Mouse (Mus musculus) CH12.LX (cell line): ENCODE data around the gene Tanc1. TPM values are rescaled to one million over a fixed set of nuclear protein-coding genes. Genes with fewer than 3 reads are reported as not detected.

Experiments used
- DNase-seq: peaks from one replicate; pipeline ENCODE4 v3.0.0-alpha.2; 2013; ENCODE audit errors: extremely low read depth
- H3K27ac ChIP-seq: 2 replicates; pipeline ENCODE4 v1.5.1; 2012; ENCODE audit warnings: low read depth, mild to moderate bottlenecking, control low read depth, moderate library complexity; ENCODE audit not compliant: insufficient read depth
- H3K27me3 ChIP-seq: replicated peaks from 2 replicates; pipeline ENCODE3; 2012; ENCODE audit warnings: inconsistent platforms
- H3K36me3 ChIP-seq, 2 experiments: replicated peaks in 1 of 2; 2 replicates each; pipeline versions ENCODE3 to v1.6.1; 2012; ENCODE audit warnings: inconsistent platforms in 1 of 2, low read length in 1 of 2, mild to moderate bottlenecking in 1 of 2, mixed read lengths in 1 of 2, moderate library complexity in 1 of 2; ENCODE audit not compliant: control insufficient read depth in 1 of 2, insufficient read depth in 1 of 2
- H3K4me1 ChIP-seq, 2 experiments: 2 replicates each; pipeline ENCODE4 v1.6.1; 2012; ENCODE audit warnings: inconsistent platforms in 1 of 2, moderate library complexity in 1 of 2; ENCODE audit not compliant: insufficient read depth in 2 of 2, control insufficient read depth in 1 of 2
- H3K4me2 ChIP-seq: 2 replicates; pipeline ENCODE4 v1.6.1; 2012; ENCODE audit warnings: low read depth, mild to moderate bottlenecking, control low read depth; ENCODE audit not compliant: poor library complexity, insufficient read depth, severe bottlenecking
- H3K4me3 ChIP-seq, 3 experiments: fragments of 150-350 bp in 1 of 3; sonication (generic) in 1 of 3; replicated peaks in 1 of 3; 2 replicates each; pipeline versions ENCODE3 to v1.5.1; 2011 to 2012; ENCODE audit warnings: low read depth in 2 of 3, low read length in 2 of 3, mild to moderate bottlenecking in 2 of 3, moderate library complexity in 2 of 3, control low read depth in 1 of 3, improper control_type of control experiment in 1 of 3, inconsistent platforms in 1 of 3, mixed read lengths in 1 of 3; ENCODE audit not compliant: poor library complexity in 1 of 3
- H3K79me2 ChIP-seq: replicated peaks from 2 replicates; pipeline ENCODE4 v1.6.1; 2012; ENCODE audit warnings: mild to moderate bottlenecking, moderate library complexity; ENCODE audit not compliant: control insufficient read depth, poor library complexity, insufficient read depth, severe bottlenecking; ENCODE audit errors: extremely low read depth
- H3K9ac ChIP-seq: 2 replicates; pipeline ENCODE4 v1.6.1; 2012; ENCODE audit warnings: low read depth, mild to moderate bottlenecking, control low read depth, moderate library complexity; ENCODE audit not compliant: insufficient read depth
- H3K9me3 ChIP-seq: replicated peaks from 2 replicates; pipeline ENCODE3; 2012; ENCODE audit warnings: low read length, inconsistent platforms, mixed read lengths
- CHD1 ChIP-seq: IDR thresholded peaks from 2 replicates; pipeline ENCODE4 v1.6.1; 2012; ENCODE audit warnings: low read depth, low read length, improper control_type of control experiment, inconsistent platforms
- CTCF ChIP-seq, 2 experiments: IDR thresholded peaks in 1 of 2; conservative IDR thresholded peaks in 1 of 2; 2 replicates each; pipeline ENCODE4 v1.5.1; 2011 to 2012; ENCODE audit warnings: low read depth in 2 of 2, low read length in 2 of 2, improper control_type of control experiment in 1 of 2, inconsistent platforms in 1 of 2, mild to moderate bottlenecking in 1 of 2, moderate library complexity in 1 of 2
- ELF1 ChIP-seq: IDR thresholded peaks from 2 replicates; pipeline ENCODE4 v1.6.1; 2014; ENCODE audit warnings: low read depth, mild to moderate bottlenecking, inconsistent platforms, low read length, improper control_type of control experiment
- HCFC1 ChIP-seq: IDR thresholded peaks from 2 replicates; pipeline ENCODE4 v1.6.1; 2012; ENCODE audit warnings: low read depth, mild to moderate bottlenecking, inconsistent platforms, low read length, improper control_type of control experiment
- IRF4 ChIP-seq: IDR thresholded peaks from 2 replicates; pipeline ENCODE4 v1.6.1; 2014; ENCODE audit warnings: low read depth, mild to moderate bottlenecking, inconsistent platforms, low read length, improper control_type of control experiment
- JUN ChIP-seq: IDR thresholded peaks from 2 replicates; pipeline ENCODE4 v1.6.1; 2011; ENCODE audit warnings: low read depth, mild to moderate bottlenecking, low read length, improper control_type of control experiment, moderate library complexity; ENCODE audit not compliant: insufficient read depth
- KAT2A ChIP-seq: IDR thresholded peaks from 2 replicates; pipeline ENCODE4 v1.6.1; 2012; ENCODE audit warnings: low read length, improper control_type of control experiment, inconsistent platforms; ENCODE audit not compliant: insufficient replicate concordance
- MAX ChIP-seq: IDR thresholded peaks from 2 replicates; pipeline ENCODE4 v1.6.1; 2011; ENCODE audit warnings: low read length, improper control_type of control experiment
- POLR2AphosphoS2 ChIP-seq: IDR thresholded peaks from 2 replicates; pipeline ENCODE4 v1.6.1; 2011; ENCODE audit warnings: low read depth, low read length, improper control_type of control experiment
- RAD21 ChIP-seq: IDR thresholded peaks from 2 replicates; pipeline ENCODE4 v1.6.1; 2011; ENCODE audit warnings: low read depth, mild to moderate bottlenecking, low read length, improper control_type of control experiment, moderate library complexity
- SIN3A ChIP-seq: IDR thresholded peaks from 2 replicates; pipeline ENCODE4 v1.6.1; 2012; ENCODE audit warnings: low read length, improper control_type of control experiment, inconsistent platforms
- SMC3 ChIP-seq: IDR thresholded peaks from 2 replicates; pipeline ENCODE4 v1.6.1; 2011; ENCODE audit warnings: low read depth, low read length, improper control_type of control experiment
- TCF12 ChIP-seq: IDR thresholded peaks from 2 replicates; pipeline ENCODE4 v1.6.1; 2014; ENCODE audit warnings: low read depth, mild to moderate bottlenecking, inconsistent platforms, low read length, improper control_type of control experiment
- UBTF ChIP-seq: IDR thresholded peaks from 2 replicates; pipeline ENCODE4 v1.6.1; 2012; ENCODE audit warnings: low read depth, mild to moderate bottlenecking, inconsistent platforms, low read length, improper control_type of control experiment, moderate library complexity
- ZC3H11A ChIP-seq: IDR thresholded peaks from 2 replicates; pipeline ENCODE4 v1.6.1; 2012; ENCODE audit warnings: low read depth, mild to moderate bottlenecking, inconsistent platforms, low read length, improper control_type of control experiment
- ZKSCAN1 ChIP-seq: IDR thresholded peaks from 2 replicates; pipeline ENCODE4 v1.6.1; 2012; ENCODE audit warnings: low read depth, inconsistent platforms, low read length, improper control_type of control experiment, borderline replicate concordance
- ZMIZ1 ChIP-seq: IDR thresholded peaks from 2 replicates; pipeline ENCODE4 v1.6.1; 2012; ENCODE audit warnings: low read depth, mild to moderate bottlenecking, inconsistent platforms, low read length, improper control_type of control experiment
- dilution Hi-C: fragments of 300-500 bp; cut with MboI; formaldehyde crosslinking; loops from 2 replicates; pipeline ENCODE4 v1.14.3; 2020; ENCODE audit warnings: low sequenced_read_pairs; ENCODE audit not compliant: extremely low pct_unique_long_range_greater_than_20kb, extremely low pct_ligation_motif_present
- in situ Hi-C: fragments of 300-500 bp; cut with MboI; formaldehyde crosslinking; loops from 3 replicates; pipeline ENCODE4 v1.14.3; 2019; ENCODE audit warnings: low sequenced_read_pairs, low pct_ligation_motif_present, low pct_unique_long_range_greater_than_20kb, mixed read lengths
- polyA plus RNA-seq: library from polyadenylated mRNA; unstranded; fragments of >175 nt; gene quantifications from 2 replicates; pipeline ENCODE4 v1.2.1, GENCODE M21; 2012; ENCODE audit warnings: low read depth; ENCODE audit not compliant: insufficient read length
- total RNA-seq, 2 experiments: library from RNA; depleted of rRNA; stranded (reverse); fragments of 300-350 nt in 1 of 2; fragments of >200 nt in 1 of 2; gene quantifications; 2 replicates each; pipeline ENCODE4 v1.2.3; 2012 to 2014

Gene Tanc1
- total and polyA plus RNA-seq, 3 experiments = 0.08 to 0.21 (median 0.08) TPM

- in situ Hi-C loops = no loop called here
Measured at GRCm38 (mm10) chr2:59830151-59830550, 218.3 kb downstream of the Tanc1 start.

GRCm38 (mm10) chr2:59830940-59831339 is 219.1 kb downstream of the Tanc1 start:
- Histone ChIP-seq H3K79me2 (no peaks in the 10 kb centered on the region), H3K9ac (no peak overlapping the region), H3K4me3 (no peak overlapping the region), H3K9me3 (no peaks in the 10 kb centered on the region), H3K36me3 (no peaks in the 10 kb centered on the region), H3K4me1 (no peaks in the 10 kb centered on the region; a peak in 2 of 4 replicates), H3K27ac (no peak overlapping the region), H3K27me3 (no peaks in the 10 kb centered on the region), H3K4me2 (no peak overlapping the region)
- in situ Hi-C loops (no loop called here), dilution Hi-C loops (no loop called here)
- TF ChIP-seq RAD21 (no peak), SIN3A (no peak), ZC3H11A (no peak), CHD1 (no peak), UBTF (no peak)
- no peak for DNase-seq

More at GRCm38 (mm10) chr2:59830151-59830550, 218.3 kb downstream of the Tanc1 start:
- H3K9ac ChIP-seq = no peak overlapping the region
- TF ChIP-seq IRF4 (peak; percentile 13; the same call in 1 of the 2 replicates), JUN (no peak), MAX (peak; percentile 28; the same call in 1 of the 2 replicates), HCFC1 (no peak), KAT2A (no peak), ELF1 (peak; percentile 36; the same call in 1 of the 2 replicates), ZC3H11A (no peak), RAD21 (peak; percentile 74), ZKSCAN1 (no peak), CTCF (conservative IDR thresholded peaks at IDR 0.05 in 1 of 2, IDR thresholded peaks at IDR 0.05 in 1 of 2; ENCODE audit: low read depth in 2 of 2, low read length in 2 of 2) (peak in 1 of 2 experiments; percentile 66; a peak in 2 of 4 replicates), SMC3 (peak; percentile 65), ZMIZ1 (no peak), POLR2AphosphoS2 (no peak), TCF12 (no peak)
- no peak overlapping the region for H3K4me3 ChIP-seq
- DNase-seq = peak; percentile 10
- H3K27ac ChIP-seq = no peak overlapping the region
- no peak overlapping the region for H3K4me2 ChIP-seq
- no peaks in the 10 kb centered on the region for H3K27me3 ChIP-seq
- no peaks in the 10 kb centered on the region for H3K79me2 ChIP-seq
- dilution Hi-C loops = no loop called here
- H3K4me1 ChIP-seq = no peaks in the 10 kb centered on the region; a peak in 2 of 4 replicates
- H3K36me3 ChIP-seq = no peaks in the 10 kb centered on the region
- H3K9me3 ChIP-seq = no peaks in the 10 kb centered on the region
